Mouse (Mus musculus): ENCODE results near the gene Foxe1. TPM values are rescaled to one million over a fixed set of nuclear protein-coding genes. Genes with fewer than 3 reads are reported as not detected.
A peak's percentile ranks its signal among the peaks of the same experiment; 100 is the strongest.

The Foxe1 gene
- total RNA-seq, 1 experiment from 2014 or later: not detected

DNA sequence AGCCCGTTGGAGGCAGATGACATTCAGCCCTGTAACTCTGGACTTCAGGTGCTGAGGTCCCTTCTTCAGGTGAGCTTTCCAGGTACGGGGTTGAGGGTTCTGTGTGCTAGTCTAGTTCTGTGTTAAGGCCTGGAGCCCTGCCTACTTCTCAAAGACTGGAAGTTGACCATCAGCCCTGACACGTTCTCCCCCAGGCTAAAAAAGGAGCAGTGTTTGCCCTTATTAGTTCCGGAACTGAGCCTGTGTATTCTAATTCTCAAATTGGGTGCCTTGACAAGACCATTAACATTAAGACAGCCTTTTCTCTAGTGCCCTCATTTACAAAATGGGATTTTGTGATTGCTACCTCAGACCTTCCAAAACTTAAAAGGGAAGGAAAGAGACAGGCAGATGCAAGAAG lies 3.7 kb downstream of the Foxe1 start:
- no peak for ATAC-seq (replicated peaks; ENCODE audit: low read depth, poor library complexity, severe bottlenecking)

DNA sequence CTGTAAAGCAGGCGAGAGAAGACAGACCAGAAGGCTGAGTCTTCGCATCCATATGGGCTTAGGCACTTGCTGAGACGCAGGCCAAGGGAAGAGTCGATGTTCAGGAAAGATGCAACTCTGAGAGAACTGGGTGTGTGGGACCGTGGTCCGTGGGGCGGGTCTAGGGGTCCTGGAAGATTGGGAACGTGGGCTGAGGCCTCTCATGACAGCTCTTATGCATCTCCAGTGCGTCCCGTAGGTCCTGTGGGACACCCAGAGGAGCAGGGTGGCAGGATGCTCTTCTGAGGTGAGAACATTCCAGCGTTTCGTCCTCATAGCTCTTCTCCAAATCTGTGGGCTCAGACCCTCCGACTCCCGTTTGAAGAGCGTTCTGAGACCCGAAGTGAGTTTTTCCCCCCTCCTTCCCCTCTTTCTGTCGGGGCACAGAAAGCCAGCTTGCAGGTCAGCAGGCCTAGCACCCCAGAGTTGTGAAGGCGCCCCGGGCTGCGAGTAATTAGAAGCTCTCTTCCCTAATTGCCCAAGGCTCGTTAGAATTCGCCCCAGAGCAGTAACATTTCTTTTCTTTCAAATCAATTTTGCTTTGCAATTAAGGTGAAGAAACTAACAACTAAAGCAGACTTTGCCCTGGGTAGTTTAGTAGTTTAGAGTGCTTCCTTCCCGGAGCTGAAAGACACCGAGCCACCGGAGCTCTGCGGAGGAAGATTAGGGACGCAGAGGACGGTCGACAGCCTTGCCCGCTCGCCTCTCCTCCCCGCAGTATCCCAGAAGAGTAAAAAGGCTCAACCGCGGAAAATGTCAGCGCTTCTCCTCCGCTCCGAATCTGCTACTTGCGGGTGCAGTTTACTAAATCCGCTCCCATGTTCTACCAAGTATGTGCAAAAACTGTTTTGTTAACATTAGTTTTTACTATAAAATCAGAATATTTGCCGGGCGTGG lies 4.4 kb downstream of the Foxe1 start:
- ATAC-seq (replicated peaks; ENCODE audit: low read depth, poor library complexity, severe bottlenecking): 0 out of 2 replicates have a peak, but pooled peaks have one; percentile 31

DNA sequence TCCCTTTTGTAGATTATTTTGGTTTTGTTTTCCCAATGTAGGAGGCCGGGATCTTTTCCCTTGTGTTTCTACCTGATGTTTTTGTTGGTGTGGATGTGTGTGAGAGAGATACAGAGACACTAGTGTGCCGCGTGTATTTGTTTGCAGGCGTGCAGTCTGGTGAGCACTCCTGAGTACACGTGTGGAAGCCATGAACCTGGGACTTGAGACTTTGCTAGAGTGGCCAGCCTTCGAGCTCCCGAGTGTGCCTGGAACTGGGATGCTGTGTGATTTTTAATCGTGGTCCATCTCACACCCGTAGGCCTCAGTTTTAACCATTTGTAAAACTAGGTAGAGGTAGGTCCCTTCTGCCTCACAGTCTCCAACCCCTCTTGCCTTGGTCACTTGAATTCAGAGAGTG lies 5.5 kb downstream of the Foxe1 start:
- no peak for ATAC-seq (replicated peaks; ENCODE audit: low read depth, poor library complexity, severe bottlenecking)

DNA sequence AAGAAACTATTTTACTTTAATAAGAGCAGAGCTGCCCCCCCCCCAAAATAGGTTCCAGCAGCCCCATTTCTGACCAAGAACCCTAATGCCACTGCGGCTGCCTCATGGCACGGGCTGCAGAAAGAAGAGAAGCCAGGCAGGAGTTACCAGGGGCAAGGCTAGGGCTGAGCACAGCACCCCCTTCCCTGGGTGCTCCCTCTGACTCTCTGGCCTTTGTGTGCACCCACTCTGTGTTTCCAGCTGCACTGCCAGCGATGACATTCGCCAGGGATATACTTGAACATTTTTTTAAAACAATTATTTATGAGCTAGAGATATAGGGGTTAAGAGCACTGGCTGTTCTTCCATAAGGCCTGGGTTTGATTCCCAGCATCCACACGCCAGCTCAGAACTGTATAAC lies 6.1 kb downstream of the Foxe1 start:
- ATAC-seq (replicated peaks; ENCODE audit: low read depth, poor library complexity, severe bottlenecking): no peak

DNA sequence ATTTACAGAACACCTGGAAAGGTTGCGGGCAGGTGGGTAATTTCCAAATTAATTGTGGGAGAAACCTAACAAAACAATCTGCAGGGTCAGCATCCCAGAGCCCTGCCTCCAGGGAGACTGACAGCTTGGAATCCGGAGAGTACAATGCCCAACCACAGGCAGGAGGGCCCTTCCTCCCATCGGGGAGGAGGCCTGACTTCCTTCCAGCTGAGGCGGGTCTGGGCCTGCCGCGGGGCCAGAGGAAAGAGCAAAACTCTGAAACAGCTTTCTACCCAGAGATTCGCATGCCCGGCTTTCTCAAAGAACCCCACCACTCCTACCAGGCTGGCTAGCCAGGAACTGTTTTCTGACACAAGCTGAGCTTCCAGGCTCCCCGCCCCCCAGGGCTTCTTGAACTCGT lies 9.6 kb downstream of the Foxe1 start:
- ATAC-seq (replicated peaks; ENCODE audit: low read depth, poor library complexity, severe bottlenecking): no peak

DNA sequence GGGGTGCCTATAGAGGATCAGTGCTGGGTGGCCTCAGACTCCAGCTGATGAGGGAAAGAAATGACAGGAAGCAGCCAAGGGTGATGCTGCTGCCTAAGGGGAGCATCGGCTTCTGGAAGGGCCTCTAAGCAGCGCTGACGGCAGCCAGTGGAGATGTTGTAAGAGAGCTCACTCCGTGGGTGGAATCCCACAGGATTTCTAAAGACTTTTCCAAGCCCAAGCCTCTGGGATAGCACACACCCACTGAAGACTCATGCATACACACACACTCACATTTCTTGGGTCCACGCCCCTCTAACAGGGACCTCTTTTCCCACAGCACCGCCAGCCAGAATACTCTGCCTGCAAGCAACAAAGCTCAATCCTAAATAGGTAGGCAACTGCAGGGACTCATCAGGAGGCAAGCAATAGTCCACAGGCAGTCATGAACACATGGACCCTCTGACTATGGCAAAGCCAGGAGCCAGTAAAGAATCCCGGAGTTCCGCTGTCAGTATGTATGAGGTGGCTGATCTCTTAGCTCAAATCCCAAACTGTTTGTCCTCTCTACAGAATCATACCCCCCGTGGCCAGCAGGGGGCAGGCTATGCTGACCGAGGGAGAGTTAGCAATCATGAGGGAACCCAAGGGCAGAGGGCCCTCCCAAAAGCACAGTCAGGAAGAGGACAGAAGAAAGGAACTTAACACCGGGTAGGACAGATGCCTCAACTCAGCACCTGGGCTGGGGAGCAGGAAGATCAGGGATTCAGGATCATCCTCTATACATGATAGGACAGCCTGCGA lies 13.1 kb downstream of the Foxe1 start:
- ATAC-seq (replicated peaks; ENCODE audit: low read depth, poor library complexity, severe bottlenecking): peak; percentile 76

DNA sequence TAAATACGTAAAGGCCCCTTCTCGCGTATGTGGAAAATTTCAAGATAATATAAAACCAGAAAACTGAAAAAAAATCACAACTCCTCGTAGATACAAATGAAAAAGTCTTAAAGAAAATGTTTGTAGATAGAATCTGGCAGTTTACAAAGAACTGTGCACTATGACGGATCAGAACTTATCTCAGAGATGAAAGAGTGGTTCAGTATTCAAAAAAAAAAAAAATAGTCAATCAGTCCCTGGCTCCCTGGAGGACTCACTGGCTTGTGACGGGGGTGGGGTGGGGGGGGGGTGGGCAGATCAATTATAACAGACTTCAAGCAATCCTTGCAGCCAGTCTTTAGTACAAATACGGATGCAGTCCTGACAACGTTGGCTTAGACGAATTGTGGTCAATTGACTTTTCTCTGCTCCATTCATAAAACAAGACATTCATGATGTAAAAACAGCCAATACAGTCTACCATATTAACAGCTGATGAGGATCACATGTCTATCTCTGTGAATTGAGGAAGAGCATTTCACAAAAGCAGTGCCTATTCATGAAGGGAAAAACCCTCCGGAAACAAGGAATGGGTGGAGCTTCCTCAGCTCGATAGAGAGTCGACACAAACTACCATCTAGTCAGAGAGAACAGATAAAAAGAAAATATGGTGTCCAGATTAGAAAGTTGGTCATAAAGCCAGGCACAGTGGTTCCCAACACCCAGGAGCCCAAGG lies 16.3 kb downstream of the Foxe1 start:
- ATAC-seq (replicated peaks; ENCODE audit: low read depth, poor library complexity, severe bottlenecking): peak; percentile 58; the same call in 1 of the 2 replicates

DNA sequence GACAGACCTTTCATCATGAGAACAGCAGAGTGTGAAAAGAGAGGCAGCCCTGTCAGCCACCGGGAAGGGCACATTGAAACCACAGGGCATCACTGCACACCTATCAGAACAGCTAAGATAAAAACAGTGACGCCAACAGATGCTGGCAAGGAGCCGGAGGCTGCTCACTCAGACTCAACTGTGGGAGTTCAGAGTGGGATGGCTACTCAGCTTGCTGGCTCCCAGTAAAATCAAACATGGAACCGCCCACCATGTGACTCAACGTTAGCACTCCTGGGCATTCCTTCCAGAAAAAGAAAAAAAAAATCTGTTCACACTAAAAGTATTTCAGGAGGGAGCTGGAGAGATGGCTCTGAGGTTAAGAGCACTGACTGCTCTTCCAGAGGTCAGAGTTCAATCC lies 17.8 kb downstream of the Foxe1 start:
- ATAC-seq (replicated peaks; ENCODE audit: low read depth, poor library complexity, severe bottlenecking): no peak

DNA sequence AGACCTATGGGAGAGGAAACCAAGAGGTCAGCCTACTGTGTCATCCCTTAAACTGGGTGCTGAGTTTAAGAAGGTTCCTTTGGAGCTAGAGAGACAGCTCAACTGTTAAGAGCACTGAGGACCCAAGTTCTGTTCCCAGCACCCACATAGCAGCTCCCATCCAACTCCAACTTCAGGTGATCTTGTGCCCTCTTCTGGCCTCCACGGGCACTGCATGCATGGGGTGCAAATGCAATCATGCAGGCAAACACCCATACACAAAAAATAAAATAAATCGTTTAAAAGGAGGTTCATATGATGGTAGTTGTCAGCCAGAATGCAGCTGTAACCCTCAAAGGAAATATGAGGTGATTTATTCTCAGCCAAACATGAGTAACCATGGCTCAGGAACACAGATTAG lies 21.0 kb downstream of the Foxe1 start:
- ATAC-seq (replicated peaks; ENCODE audit: low read depth, poor library complexity, severe bottlenecking): no peak

DNA sequence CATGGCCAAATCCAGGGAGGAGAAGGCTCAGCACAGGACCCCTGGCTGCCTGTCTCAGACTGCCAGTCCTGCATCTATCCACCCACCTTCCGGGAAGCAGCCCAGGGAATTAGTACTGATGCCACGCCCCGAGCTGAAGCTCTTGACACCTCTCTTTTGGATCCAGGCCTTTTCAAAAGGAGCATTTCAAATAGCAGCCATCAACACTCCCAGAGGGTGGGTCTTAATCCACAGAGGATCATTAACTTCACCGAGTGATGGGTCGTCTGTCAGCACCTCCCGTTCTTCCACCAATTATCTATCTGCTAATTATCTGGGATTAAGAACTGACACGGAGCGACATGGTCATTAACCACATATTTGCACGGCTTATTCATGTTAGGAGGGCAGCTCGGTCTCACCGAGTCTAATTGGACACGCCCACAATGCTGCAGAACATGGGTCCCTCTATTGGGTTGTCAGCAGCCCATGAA lies 24.1 kb downstream of the Foxe1 start:
- no peak for ATAC-seq (replicated peaks; ENCODE audit: low read depth, poor library complexity, severe bottlenecking)

DNA sequence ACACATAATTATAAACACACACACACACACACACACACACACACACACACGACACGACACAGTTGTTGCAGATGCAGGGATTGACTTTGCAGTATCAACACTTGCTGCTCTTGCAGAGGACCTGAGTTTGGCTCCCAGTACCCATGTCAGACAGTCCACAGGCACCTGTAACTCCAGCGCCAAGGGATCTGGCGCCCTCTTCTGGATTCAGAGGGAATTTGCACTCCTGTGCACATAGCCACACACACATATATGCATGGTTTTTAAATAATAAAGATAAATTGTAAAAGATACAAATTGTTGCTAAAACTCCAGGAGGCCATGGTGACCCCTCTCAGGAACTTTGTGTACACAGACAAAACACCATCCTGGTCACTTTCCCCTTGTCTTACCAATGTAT lies 25.7 kb downstream of the Foxe1 start:
- ATAC-seq (replicated peaks; ENCODE audit: low read depth, poor library complexity, severe bottlenecking): no peak

DNA sequence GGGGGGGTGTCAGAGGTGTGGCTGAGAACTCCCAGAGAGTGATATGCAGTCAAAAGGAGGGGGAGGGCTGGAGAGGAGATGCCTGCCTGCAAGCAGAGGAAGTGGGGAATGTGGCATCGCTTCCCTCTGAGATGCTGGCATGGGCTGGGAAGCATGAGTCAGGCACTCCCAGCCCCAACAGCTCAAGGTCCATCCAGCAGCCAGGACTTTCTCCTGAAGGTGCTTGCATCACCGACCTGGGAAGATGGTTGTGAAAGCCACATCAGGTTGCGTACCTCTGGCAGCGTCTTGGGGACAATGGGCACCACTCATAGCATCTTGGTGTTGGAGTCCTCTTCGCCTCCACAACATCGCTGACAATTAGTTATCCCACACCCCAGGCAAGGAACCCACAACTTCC lies 27.0 kb downstream of the Foxe1 start:
- ATAC-seq (replicated peaks; ENCODE audit: low read depth, poor library complexity, severe bottlenecking): no peak

DNA sequence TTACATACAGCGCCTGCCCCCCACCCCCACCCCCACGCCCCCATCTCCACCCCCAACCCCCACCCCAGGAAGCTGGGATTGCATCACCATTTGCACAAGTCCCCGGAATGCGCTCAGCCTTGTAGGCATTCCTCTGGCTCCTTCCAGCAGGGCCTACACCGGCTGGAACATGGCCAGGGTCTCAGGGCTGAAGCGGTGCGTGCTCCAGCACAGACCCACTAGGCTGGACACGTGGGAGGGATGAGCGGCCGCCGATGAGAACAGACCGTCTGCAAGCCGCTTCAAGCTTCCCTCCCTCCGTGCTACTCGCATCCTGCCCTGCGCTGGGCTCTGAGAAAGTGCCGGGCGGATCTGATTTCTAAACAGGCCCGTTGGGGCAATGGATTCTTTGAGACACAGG lies 27.6 kb downstream of the Foxe1 start:
- peak; percentile 27; the same call in 1 of the 2 replicates for ATAC-seq (replicated peaks; ENCODE audit: low read depth, poor library complexity, severe bottlenecking)

DNA sequence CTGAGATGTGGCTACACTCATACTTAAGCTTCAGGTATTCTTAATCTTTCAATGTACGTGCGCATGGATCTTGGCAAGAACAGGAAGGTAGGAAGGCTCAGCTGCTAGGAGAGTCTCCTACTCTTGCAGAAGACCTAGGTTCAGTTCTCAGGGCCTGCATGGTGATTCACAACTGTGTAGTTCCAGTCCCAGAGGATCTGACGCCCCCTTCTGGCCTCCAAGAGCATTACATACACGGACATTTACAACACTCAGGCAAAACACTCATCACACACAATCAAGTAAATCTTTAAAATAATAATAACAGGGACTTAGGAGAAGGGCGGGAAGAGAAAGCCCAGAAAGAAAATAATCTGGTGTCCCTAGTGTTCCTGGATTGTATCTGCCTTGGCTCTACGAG lies 31.0 kb downstream of the Foxe1 start:
- peak; percentile 20; the same call in 1 of the 2 replicates for ATAC-seq (replicated peaks; ENCODE audit: low read depth, poor library complexity, severe bottlenecking)

DNA sequence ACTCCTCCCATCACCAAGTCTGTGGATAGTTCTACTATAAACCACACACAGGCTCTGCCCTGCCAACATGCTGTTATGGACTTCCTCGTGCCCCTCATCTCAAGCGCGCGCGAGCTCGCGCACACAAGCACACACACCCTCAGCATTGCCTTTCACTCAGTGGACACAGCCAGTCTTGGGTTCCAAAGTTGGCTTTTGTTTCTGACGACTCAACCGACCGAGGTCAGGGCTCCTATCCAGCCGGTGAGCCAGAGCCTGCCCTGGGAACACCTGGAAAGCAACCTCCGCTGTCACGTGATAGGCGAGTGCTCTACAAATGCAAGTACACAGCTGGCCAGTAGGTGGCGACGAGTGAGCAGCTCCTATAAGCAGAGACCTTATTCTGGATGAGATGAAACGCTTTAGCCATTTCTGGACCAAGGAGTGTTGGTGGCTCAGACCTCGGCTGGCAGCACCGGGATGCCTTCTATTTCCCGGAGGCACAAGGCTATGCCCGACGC lies 31.5 kb downstream of the Foxe1 start:
- peak; percentile 87 for ATAC-seq (replicated peaks; ENCODE audit: low read depth, poor library complexity, severe bottlenecking)

DNA sequence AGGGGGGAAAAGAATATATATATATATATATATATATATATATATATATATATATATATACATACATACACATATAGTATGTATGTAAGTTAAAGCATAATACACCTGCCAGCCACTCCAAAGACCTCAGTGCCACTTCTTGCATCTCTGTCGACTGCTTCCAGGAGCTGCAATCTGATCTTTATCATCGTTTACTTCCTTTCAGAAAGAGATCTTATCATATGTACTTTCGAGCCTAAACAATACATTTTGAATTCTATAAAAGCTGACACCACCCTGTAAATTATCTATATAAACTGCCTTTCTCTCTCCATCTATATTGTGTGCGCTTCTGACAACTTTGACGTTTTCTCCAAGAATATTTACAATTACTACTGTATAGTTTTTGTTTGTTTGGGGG lies 45.1 kb downstream of the Foxe1 start:
- ATAC-seq (replicated peaks; ENCODE audit: low read depth, poor library complexity, severe bottlenecking): no peak

DNA sequence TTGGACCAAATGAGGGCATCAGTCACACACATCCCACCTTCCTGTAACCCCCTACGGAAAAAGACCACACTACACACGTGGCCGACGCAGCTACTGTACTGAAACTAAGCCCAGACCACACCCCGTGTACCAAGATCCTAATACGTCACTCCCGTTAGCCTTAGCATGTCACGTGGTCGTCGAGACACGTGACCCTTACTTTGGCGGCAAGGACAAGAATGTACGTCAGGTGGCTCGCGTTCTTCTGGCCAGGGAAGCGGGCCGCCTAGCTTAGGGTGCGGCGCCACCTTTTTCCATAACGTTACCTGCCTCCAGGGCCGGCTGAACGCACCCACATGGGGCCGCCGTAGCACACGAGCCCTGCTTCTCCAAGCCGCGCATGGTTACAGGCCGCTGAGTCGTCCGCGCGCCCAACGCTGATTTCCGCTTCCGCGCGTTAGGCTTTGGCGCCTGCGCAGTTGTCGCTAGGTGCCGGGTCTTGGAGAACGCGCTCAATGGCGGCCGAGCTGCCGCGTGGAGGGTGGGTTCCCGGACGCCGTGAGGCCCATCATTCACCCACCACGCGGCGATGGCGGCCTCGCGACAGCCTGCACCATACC lies 45.7 kb downstream of the Foxe1 start, which contains the start of gene Trmo:
Gene Trmo, minus strand, starts transcription at position 425 of the 599 bp plus-strand sequence.
- peak; percentile 87 for ATAC-seq (replicated peaks; ENCODE audit: low read depth, poor library complexity, severe bottlenecking)

DNA sequence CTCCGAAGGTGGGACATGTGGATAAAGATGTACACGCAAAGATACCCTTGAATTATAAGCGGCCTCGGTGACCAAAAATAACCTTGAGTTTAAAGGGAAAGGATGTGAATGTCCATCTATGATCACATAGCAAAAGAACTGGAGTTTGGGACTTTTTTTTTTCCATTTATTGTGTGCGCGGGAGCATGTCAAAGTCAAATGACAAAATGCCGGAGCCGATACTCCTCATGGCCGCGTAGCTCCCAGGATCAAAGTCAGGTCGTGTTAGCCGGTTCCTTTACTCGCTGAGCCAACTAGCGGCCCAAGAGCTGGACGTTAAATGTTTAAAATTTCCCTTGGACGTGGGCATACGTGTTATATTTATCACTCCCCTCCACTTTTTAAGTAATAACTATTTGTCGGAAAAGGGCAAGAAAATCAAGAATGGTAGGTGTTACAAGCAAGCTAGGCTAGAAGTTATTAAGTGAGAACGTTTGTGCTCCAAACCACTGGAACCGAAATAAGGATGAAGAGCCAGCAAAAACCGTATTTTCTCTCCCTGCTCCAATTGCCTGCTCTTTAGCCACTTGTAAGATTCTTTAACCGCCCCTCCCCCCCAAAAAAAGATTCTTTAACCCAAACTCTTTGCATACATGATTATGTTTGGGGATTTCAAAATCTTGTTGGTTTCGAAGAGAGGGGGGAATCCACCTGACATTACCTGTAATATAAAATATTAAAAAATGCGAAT lies 46.4 kb downstream of the Foxe1 start:
- ATAC-seq (replicated peaks; ENCODE audit: low read depth, poor library complexity, severe bottlenecking): no peak

DNA sequence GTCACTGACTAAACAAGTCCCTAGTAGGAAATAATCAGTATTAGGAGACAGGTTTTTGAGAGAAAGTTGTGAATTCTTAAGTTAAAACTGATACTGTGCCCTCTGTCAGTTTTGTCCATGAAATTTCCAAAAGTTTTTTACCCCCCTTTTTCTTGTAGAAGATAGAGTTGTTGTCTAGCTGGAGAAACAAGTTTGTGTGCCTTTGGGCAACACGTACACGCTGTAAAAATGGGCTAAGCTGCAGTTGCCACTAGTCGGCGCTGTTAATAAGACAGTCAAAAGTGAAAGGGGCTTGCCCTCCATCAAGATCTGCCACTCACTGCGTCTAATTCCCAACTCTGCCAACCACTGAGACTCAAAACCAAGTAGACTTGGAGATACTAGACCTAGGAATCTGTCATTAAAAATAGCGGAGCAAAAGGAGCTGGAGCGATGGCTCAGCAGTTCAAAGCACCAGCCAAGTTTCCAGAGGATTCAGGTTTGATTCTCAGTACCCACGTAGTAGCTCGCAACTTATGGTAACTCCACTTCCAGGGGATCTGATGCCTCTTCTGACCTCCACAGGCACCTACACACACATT lies 47.1 kb downstream of the Foxe1 start:
- peak; percentile 67 for ATAC-seq (replicated peaks; ENCODE audit: low read depth, poor library complexity, severe bottlenecking)
